Mouse (Mus musculus): Measurements from ENCODE around the gene Lyplal1.

DNA sequence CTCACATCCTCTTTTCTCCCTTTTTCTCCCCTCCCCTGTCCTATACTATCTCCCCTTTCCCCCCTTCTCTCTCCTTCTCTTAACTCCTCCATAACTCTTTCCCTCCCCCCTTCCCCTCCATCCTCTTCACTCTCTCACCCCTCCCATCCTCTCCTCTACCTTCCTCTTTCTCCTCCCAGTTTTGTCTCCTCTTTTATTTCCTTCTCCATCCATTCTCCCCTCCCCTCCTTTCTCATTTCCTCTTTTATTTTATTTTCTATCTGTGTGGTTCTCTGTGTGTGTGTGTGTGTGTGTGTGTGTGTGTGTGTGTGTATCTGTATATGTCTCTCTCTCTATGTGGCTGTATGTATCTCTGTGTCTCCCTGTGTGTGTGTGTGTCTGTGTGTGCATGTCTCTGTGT is 6.6 kb upstream of the Lyplal1 start:
- TF ChIP-seq CTCF (conservative IDR thresholded peaks at IDR 0.05; ENCODE audit: low read length) = no peak
- no peak for TF ChIP-seq POU5F1 (IDR thresholded peaks at IDR 0.05; ENCODE audit: borderline replicate concordance, low read length)

All from E14TG2a.4 (cell line).